Mouse (Mus musculus) ES-Bruce4 (cell line): ENCODE measurements around the gene Pck1. TPM values are rescaled to one million over a fixed set of nuclear protein-coding genes. Genes with fewer than 3 reads are reported as not detected.

Source experiments
- H3K27ac ChIP-seq: 2 replicates; pipeline ENCODE4 v1.5.1; 2012; ENCODE audit warnings: low read length, inconsistent platforms; ENCODE audit not compliant: insufficient read depth
- H3K27me3 ChIP-seq: 2 replicates; pipeline ENCODE4 v1.6.1; 2012; ENCODE audit warnings: mild to moderate bottlenecking, low read length, inconsistent platforms; ENCODE audit not compliant: control insufficient read depth, poor library complexity, insufficient read depth, severe bottlenecking
- H3K36me3 ChIP-seq: 2 replicates; pipeline ENCODE4 v1.6.1; 2012; ENCODE audit warnings: inconsistent platforms, mild to moderate bottlenecking, low read length, moderate library complexity; ENCODE audit not compliant: control insufficient read depth, poor library complexity, insufficient read depth, severe bottlenecking
- H3K4me1 ChIP-seq: one replicate; pipeline ENCODE4 v1.8.1; 2011; ENCODE audit warnings: low read length; ENCODE audit not compliant: control insufficient read depth, insufficient read depth
- H3K4me3 ChIP-seq: 2 replicates; pipeline ENCODE4 v1.5.1; 2011; ENCODE audit warnings: low read depth, mild to moderate bottlenecking, low read length
- H3K9ac ChIP-seq: 2 replicates; pipeline ENCODE4 v1.6.1; 2012; ENCODE audit warnings: low read depth, mild to moderate bottlenecking, inconsistent platforms; ENCODE audit not compliant: poor library complexity, severe bottlenecking
- H3K9me3 ChIP-seq: replicated peaks from 2 replicates; pipeline ENCODE4 v1.6.1; 2012; ENCODE audit warnings: mild to moderate bottlenecking, low read length, inconsistent platforms; ENCODE audit not compliant: control insufficient read depth, poor library complexity, insufficient read depth, severe bottlenecking
- CTCF ChIP-seq: IDR thresholded peaks from one replicate; pipeline ENCODE4 v1.8.1; 2011; ENCODE audit warnings: low read depth, low read length
- EP300 ChIP-seq: IDR thresholded peaks from 2 replicates; pipeline ENCODE4 v1.6.1; 2011; ENCODE audit warnings: low read depth, low read length; ENCODE audit not compliant: insufficient read depth
- POLR2A ChIP-seq: IDR thresholded peaks from one replicate; pipeline ENCODE4 v1.8.1; 2011; ENCODE audit warnings: low read length; ENCODE audit not compliant: insufficient read depth
- polyA plus RNA-seq: library from polyadenylated mRNA; stranded (reverse); fragments of >200 nt; gene quantifications from 2 replicates; pipeline ENCODE4 v1.2.4, GENCODE M21; 2011; ENCODE audit warnings: low read depth; ENCODE audit not compliant: missing spikeins, insufficient read depth, insufficient read length

The Pck1 gene
- polyA plus RNA-seq, 1 experiment: not detected

DNA sequence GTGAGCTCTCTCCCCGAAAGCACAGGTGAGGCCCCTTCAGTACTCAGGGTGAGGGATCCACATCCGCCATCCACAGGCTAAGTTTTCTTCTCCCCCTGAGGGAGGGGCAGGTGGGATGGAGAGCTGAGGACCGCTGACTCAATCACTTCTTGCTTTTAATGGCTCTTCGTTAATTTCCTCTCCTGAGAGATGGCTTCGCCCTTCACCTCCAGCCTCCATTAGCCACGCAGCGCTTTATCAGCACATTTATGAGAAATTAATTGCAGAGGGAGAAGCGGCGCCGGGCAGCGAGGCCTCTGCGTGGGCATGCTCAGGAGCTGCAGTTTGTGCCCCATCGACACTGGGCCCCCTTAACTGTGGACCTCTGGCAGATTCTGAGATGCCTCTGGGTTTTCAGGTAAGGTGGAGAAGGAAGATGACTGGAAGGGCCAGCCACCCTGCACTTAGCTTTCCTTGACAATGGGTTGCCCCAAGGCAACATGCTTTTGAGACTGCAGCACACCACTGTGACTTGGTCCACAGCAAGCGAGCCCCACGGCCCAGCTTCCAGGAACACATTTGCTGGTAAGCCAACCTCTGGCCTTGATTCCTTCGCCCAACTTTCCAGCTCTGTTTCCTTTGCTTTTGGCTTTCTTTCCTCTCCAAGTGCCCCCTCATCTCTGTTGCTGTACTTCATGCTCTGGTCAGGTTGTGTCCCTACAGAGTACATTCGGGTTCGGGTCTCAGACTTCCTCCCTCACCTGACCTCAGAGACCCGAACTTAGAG, 50.3 kb downstream of the Pck1 start:
- H3K36me3 ChIP-seq: no peaks in the 10 kb centered on the region
- H3K4me1 ChIP-seq: peaks cover 2% of the 10 kb centered on the region
- no peak overlapping the region for H3K4me3 ChIP-seq
- H3K9ac ChIP-seq: no peak overlapping the region
- TF ChIP-seq CTCF (no peak), POLR2A (no peak), EP300 (no peak)
- no peaks in the 10 kb centered on the region for H3K9me3 ChIP-seq
- H3K27ac ChIP-seq: no peak overlapping the region
- H3K27me3 ChIP-seq: no peaks in the 10 kb centered on the region

DNA sequence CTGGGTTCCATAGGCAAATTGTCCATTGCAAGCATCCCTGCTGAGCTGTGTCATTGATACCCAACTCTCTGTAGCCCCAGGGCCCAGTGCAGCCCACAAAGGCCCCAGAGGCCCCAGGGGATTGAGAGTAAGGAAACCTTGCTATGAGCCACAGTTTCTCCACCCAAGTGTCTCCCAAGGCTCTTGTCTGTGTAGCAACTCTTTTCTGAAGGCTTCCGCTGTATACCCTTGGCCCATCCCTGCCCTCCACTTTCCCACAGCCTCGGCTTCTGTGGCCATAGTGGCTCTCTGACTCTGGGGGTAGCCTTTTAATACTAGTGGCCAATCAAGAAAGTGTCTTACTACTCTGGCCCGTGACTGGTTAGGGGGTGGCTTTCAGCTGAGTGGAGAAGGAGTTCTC, 50.9 kb downstream of the Pck1 start:
- H3K36me3 ChIP-seq: no peaks in the 10 kb centered on the region
- peaks cover 2% of the 10 kb centered on the region for H3K4me1 ChIP-seq
- no peak overlapping the region for H3K27ac ChIP-seq
- no peaks in the 10 kb centered on the region for H3K27me3 ChIP-seq
- no peak overlapping the region for H3K4me3 ChIP-seq
- no peak for TF ChIP-seq CTCF
- no peak for TF ChIP-seq EP300
- no peak for TF ChIP-seq POLR2A
- H3K9ac ChIP-seq: no peak overlapping the region
- no peaks in the 10 kb centered on the region for H3K9me3 ChIP-seq

DNA sequence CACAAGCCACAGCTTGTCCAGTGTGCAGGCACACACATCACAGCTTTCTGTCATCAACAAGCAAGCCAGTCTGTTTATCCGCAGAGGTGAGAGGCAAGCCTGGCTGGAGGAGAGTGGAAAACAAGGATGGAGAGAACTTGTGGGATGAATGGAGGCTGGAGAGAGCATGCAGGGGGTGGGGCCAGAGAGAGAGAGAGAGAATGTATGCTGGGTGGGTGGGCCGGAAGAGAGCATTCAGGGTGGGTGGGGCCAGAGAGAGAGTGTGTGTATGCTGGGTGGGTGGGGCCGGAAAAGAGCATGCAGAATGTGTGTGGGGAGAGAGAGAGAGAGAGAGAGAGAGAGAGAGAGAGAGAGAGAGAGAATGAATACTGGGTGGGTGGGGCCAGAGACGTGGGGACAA, 51.8 kb downstream of the Pck1 start:
- Histone ChIP-seq H3K27ac (no peak overlapping the region), H3K27me3 (no peaks in the 10 kb centered on the region), H3K9me3 (no peaks in the 10 kb centered on the region), H3K4me3 (no peak overlapping the region), H3K4me1 (peaks cover 2% of the 10 kb centered on the region), H3K36me3 (no peaks in the 10 kb centered on the region), H3K9ac (no peak overlapping the region)
- TF ChIP-seq EP300: no peak
- TF ChIP-seq CTCF: no peak
- TF ChIP-seq POLR2A: no peak

DNA sequence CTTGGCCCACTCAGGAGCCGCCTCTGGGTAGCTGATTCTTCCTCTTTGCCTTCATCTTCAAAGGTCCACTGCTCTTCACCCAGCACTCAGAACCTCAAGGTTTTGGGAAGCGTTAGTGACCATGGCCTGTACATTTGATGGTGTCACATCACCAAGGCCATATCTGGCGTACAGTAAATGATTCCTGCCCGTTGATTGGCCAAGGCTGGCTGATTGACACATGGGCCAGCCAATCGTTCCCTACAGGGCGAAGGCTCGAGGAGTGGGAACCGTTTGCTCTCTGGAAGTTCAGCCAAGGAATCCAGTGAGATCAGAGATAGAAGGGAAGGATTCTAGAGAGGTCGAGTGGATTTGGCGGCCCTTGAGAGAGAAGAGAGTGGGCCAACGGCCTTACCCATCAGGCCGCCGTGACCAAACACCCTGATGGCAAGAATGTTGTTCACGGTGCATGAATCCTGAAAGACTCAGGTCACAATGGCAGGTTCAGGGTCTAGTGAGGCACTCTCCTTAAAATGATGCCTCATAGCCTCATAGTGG, 52.8 kb downstream of the Pck1 start:
- no peak for TF ChIP-seq POLR2A
- TF ChIP-seq CTCF: no peak
- no peak for TF ChIP-seq EP300
- Histone ChIP-seq H3K4me1 (peaks cover 2% of the 10 kb centered on the region), H3K27ac (no peak overlapping the region), H3K4me3 (no peak overlapping the region), H3K27me3 (no peaks in the 10 kb centered on the region), H3K36me3 (no peaks in the 10 kb centered on the region), H3K9me3 (no peaks in the 10 kb centered on the region), H3K9ac (no peak overlapping the region)

DNA sequence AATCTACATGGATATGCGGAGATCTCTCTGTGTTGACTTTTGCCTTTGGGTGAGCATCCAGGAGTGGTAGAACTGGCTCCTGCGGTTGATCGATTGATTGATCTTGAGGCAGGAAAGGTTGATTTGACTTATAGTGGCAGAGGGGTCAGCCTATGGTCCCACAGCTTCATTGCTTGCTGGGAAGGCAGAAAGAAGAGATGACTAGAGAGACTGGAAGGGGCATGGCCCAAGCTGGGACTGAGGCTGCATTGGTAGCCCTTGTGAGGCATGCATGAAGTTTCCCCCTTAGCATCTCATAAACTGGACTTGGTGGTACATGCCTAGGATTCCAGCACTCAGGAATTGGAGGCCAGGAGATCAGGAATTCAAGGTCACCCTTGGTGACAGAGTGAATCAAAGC, 54.2 kb downstream of the Pck1 start:
- Histone ChIP-seq H3K9ac (no peak overlapping the region), H3K9me3 (no peaks in the 10 kb centered on the region), H3K36me3 (no peaks in the 10 kb centered on the region), H3K4me3 (no peak overlapping the region), H3K27me3 (no peaks in the 10 kb centered on the region), H3K4me1 (peaks cover 2% of the 10 kb centered on the region), H3K27ac (no peak overlapping the region)
- no peak for TF ChIP-seq POLR2A
- TF ChIP-seq CTCF: no peak
- TF ChIP-seq EP300: no peak

Other genes starting within 250 kb of the Pck1 start
- 15.4 and 17.4 TPM in 2 replicates for gene Bmp7, start 212.7 kb upstream of the Pck1 start, polyA plus RNA-seq
- gene Spo11, start 175.3 kb upstream of the Pck1 start, polyA plus RNA-seq: 0.54 and 0.56 TPM in 2 replicates
- gene Rae1, start 152.9 kb upstream of the Pck1 start, polyA plus RNA-seq: 117 and 123 TPM in 2 replicates
- gene Rbm38, start 132.6 kb upstream of the Pck1 start, polyA plus RNA-seq: 80.2 and 84.9 TPM in 2 replicates
- gene Ctcfl, start 33.5 kb upstream of the Pck1 start, polyA plus RNA-seq: 0.21 TPM in 1 of 2 replicates, not detected in the other
- 3.8 and 6.8 TPM in 2 replicates for gene Zbp1, start 65.9 kb downstream of the Pck1 start, polyA plus RNA-seq
- 25.1 and 28.5 TPM in 2 replicates for gene Pmepa1, start 123.5 kb downstream of the Pck1 start, polyA plus RNA-seq